Mouse (Mus musculus) MEL (cell line): ENCODE measurements around the gene Spats1.

Experiments
- CHD1 ChIP-seq: IDR thresholded peaks from 2 replicates; pipeline ENCODE4 v1.6.1; 2012; ENCODE audit warnings: low read depth, mild to moderate bottlenecking, inconsistent platforms, low read length, improper control_type of control experiment
- CTCF ChIP-seq, 3 experiments: IDR thresholded peaks in 2 of 3; conservative IDR thresholded peaks in 1 of 3; 2 replicates each; pipeline ENCODE4 v1.5.1; 2011 to 2012; ENCODE audit warnings: low read length in 3 of 3, low read depth in 2 of 3, mild to moderate bottlenecking in 2 of 3, improper control_type of control experiment in 1 of 3, inconsistent platforms in 1 of 3, mixed read lengths in 1 of 3, moderate library complexity in 1 of 3; ENCODE audit not compliant: control insufficient read depth in 1 of 3, insufficient read depth in 1 of 3, poor library complexity in 1 of 3, severe bottlenecking in 1 of 3
- EP300 ChIP-seq, 2 experiments: IDR thresholded peaks; 2 replicates each; pipeline ENCODE4 v1.6.1; 2011; ENCODE audit warnings: improper control_type of control experiment in 2 of 2, low read length in 2 of 2, low read depth in 1 of 2, mild to moderate bottlenecking in 1 of 2
- JUND ChIP-seq: IDR thresholded peaks from 2 replicates; pipeline ENCODE4 v1.6.1; 2011; ENCODE audit warnings: low read depth, mild to moderate bottlenecking, improper control_type of control experiment, low read length
- KAT2A ChIP-seq: conservative IDR thresholded peaks from 2 replicates; pipeline ENCODE4 v1.6.1; 2012; ENCODE audit warnings: low read depth, low read length, improper control_type of control experiment, inconsistent platforms
- MAZ ChIP-seq: IDR thresholded peaks from 2 replicates; pipeline ENCODE4 v1.6.1; 2012; ENCODE audit warnings: low read depth, mild to moderate bottlenecking, inconsistent platforms, low read length, improper control_type of control experiment
- POLR2A ChIP-seq, 2 experiments: IDR thresholded peaks; 2 replicates each; pipeline ENCODE4 v1.6.1; 2011 to 2012; ENCODE audit warnings: low read length in 2 of 2, mild to moderate bottlenecking in 2 of 2, control low read depth in 1 of 2, improper control_type of control experiment in 1 of 2, low read depth in 1 of 2, moderate library complexity in 1 of 2; ENCODE audit not compliant: control insufficient read depth in 1 of 2, insufficient read depth in 1 of 2, poor library complexity in 1 of 2
- TCF12 ChIP-seq: IDR thresholded peaks from 2 replicates; pipeline ENCODE4 v1.6.1; 2014; ENCODE audit warnings: low read depth, mild to moderate bottlenecking, inconsistent platforms, low read length, improper control_type of control experiment, moderate library complexity
- UBTF ChIP-seq: IDR thresholded peaks from 2 replicates; pipeline ENCODE4 v1.6.1; 2012; ENCODE audit warnings: low read depth, mild to moderate bottlenecking, inconsistent platforms, low read length, improper control_type of control experiment, moderate library complexity, borderline replicate concordance; ENCODE audit not compliant: insufficient read depth
- USF2 ChIP-seq, 2 experiments: IDR thresholded peaks; 2 replicates each; pipeline ENCODE4 v1.6.1; 2011 to 2012; ENCODE audit warnings: improper control_type of control experiment in 2 of 2, low read length in 2 of 2, borderline replicate concordance in 1 of 2, inconsistent platforms in 1 of 2, low read depth in 1 of 2, mild to moderate bottlenecking in 1 of 2; ENCODE audit not compliant: insufficient read depth in 1 of 2
- ZNF384 ChIP-seq: IDR thresholded peaks from 2 replicates; pipeline ENCODE4 v1.6.1; 2012; ENCODE audit warnings: low read depth, mild to moderate bottlenecking, inconsistent platforms, low read length, improper control_type of control experiment

DNA sequence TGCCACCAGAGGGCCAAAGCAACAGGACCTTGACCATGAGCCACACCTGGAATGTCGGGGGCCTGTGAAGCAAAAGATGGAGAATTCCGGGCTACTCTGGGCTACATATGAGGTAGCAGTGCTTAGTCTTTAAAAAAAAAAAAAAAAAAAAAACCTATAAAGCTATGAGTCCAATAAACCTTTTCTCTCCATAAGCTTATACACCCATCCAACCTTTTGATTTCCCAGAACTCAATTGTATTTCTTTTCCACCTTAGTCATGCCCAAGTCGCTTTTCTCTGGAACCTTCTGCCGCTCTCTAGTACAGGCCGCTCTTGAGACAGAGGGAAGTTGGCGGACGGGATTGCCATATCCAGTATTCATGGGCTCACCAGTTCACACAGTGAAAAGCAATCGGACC lies 1.1 kb downstream of the Spats1 start:
- TF ChIP-seq CHD1 (no peak), TCF12 (no peak), EP300 (IDR thresholded peaks at IDR 0.05; ENCODE audit: low read depth in 1 of 2, low read length in 2 of 2) (no peak), UBTF (no peak), CTCF (IDR thresholded peaks at IDR 0.05 in 2 of 3, conservative IDR thresholded peaks at IDR 0.05 in 1 of 3; ENCODE audit: control insufficient read depth in 1 of 3, insufficient read depth in 1 of 3, low read depth in 2 of 3, low read length in 3 of 3, poor library complexity in 1 of 3, severe bottlenecking in 1 of 3) (no peak), KAT2A (no peak), MAZ (no peak), JUND (no peak), USF2 (IDR thresholded peaks at IDR 0.05; ENCODE audit: borderline replicate concordance in 1 of 2, insufficient read depth in 1 of 2, low read depth in 1 of 2, low read length in 2 of 2) (no peak), ZNF384 (peak; percentile 88), POLR2A (IDR thresholded peaks at IDR 0.05; ENCODE audit: control insufficient read depth in 1 of 2, insufficient read depth in 1 of 2, low read depth in 1 of 2, low read length in 2 of 2, poor library complexity in 1 of 2) (no peak)
